Mouse (Mus musculus) right cerebral cortex, postnatal 10 days (tissue): ENCODE data around the gene Dlx2.
A peak's percentile ranks its signal among the peaks of the same experiment; 100 is the strongest.

Experiments
- DNase-seq, 2 experiments: peaks; one replicate each; pipeline ENCODE4 v3.0.0; 2021; ENCODE audit warnings: low spot score in 2 of 2

The Dlx2 gene

GRCm38 (mm10) chr2:71546640-71547071 lies at the start of gene Dlx2:
Gene Dlx2, minus strand, starts transcription at chr2:71546754.
- peak; percentile 76 to 82 for DNase-seq

GRCm38 (mm10) chr2:71594466-71594865 lies 47.9 kb upstream of the Dlx2 start:
- no peak for DNase-seq

- DNase-seq = no peak
These were observed 42.6 kb upstream of the Dlx2 start for GRCm38 (mm10) chr2:71589114-71589513.

- DNase-seq = no peak
These were observed 34.9 kb upstream of the Dlx2 start for GRCm38 (mm10) chr2:71581488-71581887.

GRCm38 (mm10) chr2:71580632-71581466 lies 34.3 kb upstream of the Dlx2 start:
- DNase-seq = peak; percentile 54 to 70

GRCm38 (mm10) chr2:71577059-71577458 lies 30.5 kb upstream of the Dlx2 start:
- no peak for DNase-seq

GRCm38 (mm10) chr2:71573736-71574135 lies 27.2 kb upstream of the Dlx2 start:
- DNase-seq = no peak

- DNase-seq = no peak
These were observed 19.9 kb upstream of the Dlx2 start for GRCm38 (mm10) chr2:71566466-71566865.

GRCm38 (mm10) chr2:71556071-71556470 lies 9.5 kb upstream of the Dlx2 start:
- no peak for DNase-seq

- DNase-seq = no peak
These were observed 5.2 kb upstream of the Dlx2 start for GRCm38 (mm10) chr2:71551704-71552103.

GRCm38 (mm10) chr2:71550330-71550729 lies 3.8 kb upstream of the Dlx2 start:
- DNase-seq = no peak

GRCm38 (mm10) chr2:71547829-71548228 lies 1.3 kb upstream of the Dlx2 start:
- DNase-seq = peak; percentile 77 to 79

- peak; percentile 54 to 59 for DNase-seq
These were observed 493 bp downstream of the Dlx2 start for GRCm38 (mm10) chr2:71545882-71546639.

- peak in 1 of 2 experiments; percentile 35 for DNase-seq
These were observed 1.1 kb downstream of the Dlx2 start for GRCm38 (mm10) chr2:71545401-71545881.

- DNase-seq = peak in 1 of 2 experiments; percentile 30
These were observed 1.9 kb downstream of the Dlx2 start for GRCm38 (mm10) chr2:71544391-71545285.

- DNase-seq = no peak
These were observed 2.6 kb downstream of the Dlx2 start for GRCm38 (mm10) chr2:71543948-71544347.

GRCm38 (mm10) chr2:71543531-71543930 lies 3.0 kb downstream of the Dlx2 start:
- DNase-seq = no peak

GRCm38 (mm10) chr2:71542816-71543301 lies 3.7 kb downstream of the Dlx2 start:
- DNase-seq = no peak

GRCm38 (mm10) chr2:71542227-71542815 lies 4.2 kb downstream of the Dlx2 start:
- no peak for DNase-seq

- no peak for DNase-seq
These were observed 4.9 kb downstream of the Dlx2 start for GRCm38 (mm10) chr2:71541418-71542226.
